Mouse (Mus musculus): ENCODE results near the gene Tspoap1. TPM values are rescaled to one million over a fixed set of nuclear protein-coding genes. Genes with fewer than 3 reads are reported as not detected.
A peak's percentile ranks its signal among the peaks of the same experiment; 100 is the strongest.

Gene Tspoap1
- polyA plus RNA-seq, 1 experiment: not detected

DNA sequence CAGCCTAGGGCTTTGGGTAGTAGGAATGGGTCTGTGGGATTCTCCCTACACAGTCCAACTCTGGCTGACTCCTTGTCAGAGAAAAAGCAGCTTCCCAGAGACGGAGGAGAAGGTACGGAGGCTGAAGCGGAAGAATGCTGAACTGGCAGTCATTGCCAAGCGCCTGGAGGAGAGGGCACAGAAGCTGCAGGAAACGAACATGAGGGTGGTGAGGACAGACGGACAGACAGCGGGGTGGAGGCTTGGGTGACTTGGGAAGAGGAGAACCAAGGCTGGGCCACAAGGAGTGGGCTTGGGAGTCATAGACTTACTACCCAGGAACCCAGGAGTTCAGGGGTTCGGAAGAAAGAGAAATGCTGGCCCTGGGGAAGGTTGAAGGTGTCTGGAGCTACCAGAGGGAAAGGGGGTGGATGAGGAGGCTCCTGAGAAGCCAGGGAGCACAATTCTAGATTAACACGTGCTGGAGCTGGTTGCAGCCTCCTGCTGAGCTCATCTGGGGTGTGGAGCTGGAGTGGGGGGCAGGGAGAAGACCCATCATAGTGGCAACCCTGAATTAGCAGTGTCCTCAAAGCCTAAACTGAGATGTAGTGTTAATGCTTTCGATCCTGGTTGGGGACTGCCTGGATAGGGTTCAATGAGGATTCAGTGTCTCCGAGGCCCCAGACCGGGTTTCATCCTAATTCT, 2.5 kb downstream of the Tspoap1 start:
- Histone ChIP-seq H3K27ac (replicated peaks; ENCODE audit: low read depth, low read length) (no peak overlapping the region), H3K4me1 (ENCODE audit: control insufficient read depth, insufficient read depth, insufficient read length, low read length) (no peaks in the 10 kb centered on the region), H3K4me3 (ENCODE audit: insufficient read depth, low read depth, low read length) (no peak overlapping the region)

DNA sequence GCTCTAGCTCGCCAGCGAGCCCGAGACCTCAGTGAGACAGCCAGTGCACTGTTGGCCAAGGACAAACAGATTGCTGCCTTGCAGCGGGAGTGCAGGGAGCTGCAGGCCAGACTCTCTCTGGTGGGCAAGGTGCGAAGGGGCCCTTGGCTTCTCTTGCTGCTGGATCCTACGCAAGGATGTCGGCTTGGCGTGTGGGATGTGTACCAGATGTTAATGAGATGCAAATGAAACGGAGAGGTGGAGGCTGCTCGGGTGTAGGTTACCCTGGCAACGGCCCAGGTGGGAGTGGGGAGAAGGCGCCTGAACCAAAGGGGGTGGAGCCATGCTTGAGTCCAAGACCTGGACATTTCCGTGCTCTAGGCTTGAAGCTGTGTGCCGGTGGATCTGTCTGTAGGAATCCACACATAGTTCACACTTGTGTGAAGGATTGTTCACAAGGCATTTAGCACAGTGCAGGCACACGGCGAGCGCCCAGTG, 3.2 kb downstream of the Tspoap1 start:
- H3K27ac ChIP-seq (replicated peaks; ENCODE audit: low read depth, low read length): no peak overlapping the region
- H3K4me1 ChIP-seq (ENCODE audit: control insufficient read depth, insufficient read depth, insufficient read length, low read length): no peaks in the 10 kb centered on the region
- no peak overlapping the region for H3K4me3 ChIP-seq (ENCODE audit: insufficient read depth, low read depth, low read length)

DNA sequence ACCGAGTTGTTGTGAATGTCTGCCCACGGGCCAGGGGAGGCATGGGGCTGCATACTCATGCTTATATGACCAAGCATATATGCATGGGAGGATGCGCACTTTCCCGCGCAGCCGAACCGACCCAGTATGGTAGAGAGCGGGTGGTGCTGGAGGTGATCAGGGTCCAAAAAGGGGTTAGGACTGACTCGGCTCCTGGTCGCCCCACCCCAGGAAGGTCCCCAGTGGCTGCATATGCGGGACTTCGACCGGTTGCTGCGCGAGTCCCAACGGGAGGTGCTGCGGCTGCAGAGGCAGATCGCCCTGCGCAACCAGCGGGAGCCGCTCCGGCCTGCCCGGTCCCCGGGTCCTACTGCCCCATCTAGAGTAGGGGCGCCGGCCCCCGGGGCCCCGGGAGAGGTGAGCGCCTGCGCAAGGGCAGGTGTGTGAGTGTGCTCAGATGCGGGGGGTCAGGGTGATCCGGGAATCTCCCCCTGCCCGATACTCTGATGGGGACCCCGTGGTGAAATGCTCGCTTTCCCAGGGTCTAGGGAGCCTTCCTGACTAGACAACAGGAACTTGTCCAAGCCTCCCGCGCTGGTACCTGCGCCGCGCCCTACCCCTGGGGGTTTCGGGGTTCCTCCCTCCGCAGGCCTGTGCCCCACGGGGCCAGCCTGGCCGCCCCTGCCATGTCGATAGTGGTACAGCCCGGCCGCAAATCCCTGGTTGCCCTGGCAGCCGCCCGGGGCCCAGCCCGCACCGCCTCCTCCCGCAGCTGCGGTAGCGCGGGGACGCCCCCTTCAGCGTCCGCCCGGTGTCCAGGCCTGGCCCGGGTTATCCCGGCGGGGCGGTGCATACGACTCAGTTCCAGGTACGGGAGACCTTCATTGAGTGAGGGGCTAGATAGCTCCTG, 3.9 kb downstream of the Tspoap1 start:
- no peak overlapping the region for H3K27ac ChIP-seq (replicated peaks; ENCODE audit: low read depth, low read length)
- no peak overlapping the region for H3K4me3 ChIP-seq (ENCODE audit: insufficient read depth, low read depth, low read length)
- no peaks in the 10 kb centered on the region for H3K4me1 ChIP-seq (ENCODE audit: control insufficient read depth, insufficient read depth, insufficient read length, low read length)

DNA sequence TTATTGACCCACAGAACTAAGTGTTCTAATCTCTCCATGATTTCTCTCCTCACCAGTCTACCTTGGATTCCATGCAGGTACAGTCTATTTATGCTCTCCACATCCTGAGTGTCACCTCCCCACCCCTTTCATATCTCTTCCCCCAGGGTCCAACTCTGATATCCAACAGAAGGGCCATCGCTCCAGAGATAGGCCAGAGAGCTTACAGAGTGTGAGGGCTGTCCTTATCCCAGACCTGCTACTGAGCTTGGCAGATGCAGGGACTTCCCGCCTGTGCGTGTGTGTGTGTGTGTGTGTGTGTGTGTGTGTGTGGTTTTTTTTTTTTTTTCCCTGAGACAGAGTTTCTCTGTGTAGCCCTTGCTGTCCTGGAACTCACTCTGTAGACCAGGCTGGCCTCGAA, 8.4 kb downstream of the Tspoap1 start:
- H3K4me1 ChIP-seq (ENCODE audit: control insufficient read depth, insufficient read depth, insufficient read length, low read length): no peaks in the 10 kb centered on the region
- no peak overlapping the region for H3K27ac ChIP-seq (replicated peaks; ENCODE audit: low read depth, low read length)
- H3K4me3 ChIP-seq (ENCODE audit: insufficient read depth, low read depth, low read length): no peak overlapping the region

DNA sequence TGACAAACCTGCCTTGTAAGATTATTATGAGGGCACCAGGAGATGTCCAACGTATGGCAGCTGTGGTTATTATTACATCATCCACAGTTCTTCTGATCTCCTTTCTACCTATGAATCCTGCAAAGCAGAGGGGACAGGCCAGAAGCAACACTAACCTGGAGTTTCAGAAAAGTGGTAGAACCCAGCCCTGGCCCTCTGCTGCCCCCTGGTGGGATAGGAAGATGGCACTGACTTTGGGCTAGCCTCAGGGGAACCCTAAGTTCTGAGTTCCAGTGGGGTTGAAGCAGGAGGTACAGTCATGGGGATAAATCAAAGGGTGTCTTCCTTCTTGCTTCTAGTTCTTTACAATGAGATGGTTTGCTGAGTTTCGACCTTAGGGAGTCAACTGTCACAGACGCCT, 10.6 kb downstream of the Tspoap1 start:
- no peak overlapping the region for H3K27ac ChIP-seq (replicated peaks; ENCODE audit: low read depth, low read length)
- H3K4me3 ChIP-seq (ENCODE audit: insufficient read depth, low read depth, low read length): no peak overlapping the region
- no peaks in the 10 kb centered on the region for H3K4me1 ChIP-seq (ENCODE audit: control insufficient read depth, insufficient read depth, insufficient read length, low read length)

DNA sequence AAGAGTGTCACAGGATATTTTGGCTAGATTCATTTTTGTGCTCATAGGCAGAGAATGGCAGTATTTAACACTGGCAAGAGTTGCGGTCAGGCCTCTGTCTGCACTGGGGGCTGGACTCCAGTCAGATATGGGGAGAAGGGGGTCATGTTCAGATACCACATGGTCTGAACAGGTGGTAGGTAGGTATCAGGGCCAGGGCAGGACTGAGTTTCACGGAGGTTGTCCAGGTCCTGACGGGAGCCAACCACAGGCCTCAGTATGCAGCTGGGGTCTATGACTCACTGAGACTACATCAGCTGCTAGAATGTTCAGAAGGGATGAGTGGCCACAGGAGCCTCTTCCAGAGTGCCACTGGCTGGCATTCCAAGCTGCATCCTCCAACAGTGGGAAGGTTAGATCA, 12.0 kb downstream of the Tspoap1 start:
- Histone ChIP-seq H3K4me1 (ENCODE audit: control insufficient read depth, insufficient read depth, insufficient read length, low read length) (no peaks in the 10 kb centered on the region), H3K4me3 (ENCODE audit: insufficient read depth, low read depth, low read length) (no peak overlapping the region), H3K27ac (replicated peaks; ENCODE audit: low read depth, low read length) (no peak overlapping the region)

DNA sequence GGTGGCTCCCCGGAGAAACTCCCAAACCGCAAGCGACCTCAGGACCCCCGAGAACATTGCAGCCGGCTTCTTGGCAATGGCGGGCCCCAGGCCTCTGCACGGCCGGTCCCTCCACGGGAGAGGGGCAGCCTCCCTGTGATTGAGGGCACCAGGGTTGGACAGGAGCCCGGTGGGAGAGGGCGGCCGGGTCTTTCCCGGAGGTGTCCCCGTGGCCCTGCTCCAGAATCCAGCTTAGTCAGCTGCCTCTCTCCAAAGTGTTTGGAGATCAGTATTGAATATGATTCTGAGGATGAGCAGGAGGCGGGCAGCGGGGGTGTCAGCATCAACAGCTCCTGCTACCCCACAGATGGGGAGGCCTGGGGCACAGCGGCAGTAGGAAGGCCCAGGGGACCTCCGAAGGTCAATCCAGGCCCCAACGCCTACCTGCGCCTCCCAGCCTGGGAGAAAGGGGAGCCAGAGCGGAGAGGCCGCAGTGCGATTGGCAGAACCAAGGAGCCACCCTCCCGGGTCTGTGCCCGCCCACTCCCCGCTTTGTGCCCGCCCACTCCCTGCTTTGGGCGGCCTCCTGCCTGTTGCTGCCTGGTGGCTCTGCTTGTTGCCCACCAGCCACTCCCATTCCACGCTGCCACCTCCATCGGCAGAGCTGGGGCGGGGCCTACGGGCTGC, 17.9 kb downstream of the Tspoap1 start:
- Histone ChIP-seq H3K4me1 (ENCODE audit: control insufficient read depth, insufficient read depth, insufficient read length, low read length) (no peaks in the 10 kb centered on the region), H3K27ac (replicated peaks; ENCODE audit: low read depth, low read length) (no peak overlapping the region), H3K4me3 (ENCODE audit: insufficient read depth, low read depth, low read length) (peak overlapping the region; percentile 6; the same call in 1 of the 2 replicates)

DNA sequence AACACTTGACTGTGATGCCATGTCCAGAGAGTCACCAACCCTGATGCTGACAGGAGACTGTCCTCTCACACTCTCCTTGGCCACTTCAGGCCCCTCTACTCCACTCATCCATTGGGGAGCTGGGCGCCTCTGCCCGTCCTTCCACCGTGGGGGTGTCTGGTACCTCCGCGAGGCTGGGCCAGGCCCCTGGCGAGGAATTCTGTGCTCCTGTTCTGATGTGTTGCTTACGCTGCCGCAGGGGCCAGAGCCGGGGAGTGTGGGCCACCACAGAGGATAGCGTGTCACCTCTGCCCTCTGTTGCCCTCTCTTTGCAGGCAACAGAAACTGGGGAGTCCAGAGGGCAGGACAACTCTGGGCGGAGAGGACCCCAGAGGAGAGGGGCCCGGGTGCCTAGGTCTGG, 18.6 kb downstream of the Tspoap1 start:
- no peak overlapping the region for H3K27ac ChIP-seq (replicated peaks; ENCODE audit: low read depth, low read length)
- no peak overlapping the region for H3K4me3 ChIP-seq (ENCODE audit: insufficient read depth, low read depth, low read length)
- H3K4me1 ChIP-seq (ENCODE audit: control insufficient read depth, insufficient read depth, insufficient read length, low read length): no peaks in the 10 kb centered on the region

DNA sequence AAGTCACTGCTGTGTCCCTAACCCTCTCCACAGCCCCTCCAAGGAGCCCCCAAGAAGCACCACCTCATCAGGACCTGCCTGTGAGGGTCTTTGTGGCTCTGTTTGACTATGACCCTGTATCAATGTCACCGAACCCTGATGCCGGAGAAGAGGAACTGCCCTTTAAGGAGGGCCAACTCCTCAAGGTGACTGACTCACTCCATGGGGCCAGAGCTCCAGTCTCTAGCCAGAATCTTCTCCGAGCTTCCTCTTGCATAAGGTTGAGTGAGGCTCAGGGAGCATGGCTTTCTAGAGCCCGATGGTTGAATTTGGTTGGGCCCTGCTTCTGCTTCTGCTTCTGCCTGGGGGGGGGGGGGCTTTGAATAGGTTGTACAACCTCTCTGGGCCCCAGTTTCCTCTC, 19.1 kb downstream of the Tspoap1 start:
- H3K4me1 ChIP-seq (ENCODE audit: control insufficient read depth, insufficient read depth, insufficient read length, low read length): no peaks in the 10 kb centered on the region
- no peak overlapping the region for H3K27ac ChIP-seq (replicated peaks; ENCODE audit: low read depth, low read length)
- H3K4me3 ChIP-seq (ENCODE audit: insufficient read depth, low read depth, low read length): no peak overlapping the region

DNA sequence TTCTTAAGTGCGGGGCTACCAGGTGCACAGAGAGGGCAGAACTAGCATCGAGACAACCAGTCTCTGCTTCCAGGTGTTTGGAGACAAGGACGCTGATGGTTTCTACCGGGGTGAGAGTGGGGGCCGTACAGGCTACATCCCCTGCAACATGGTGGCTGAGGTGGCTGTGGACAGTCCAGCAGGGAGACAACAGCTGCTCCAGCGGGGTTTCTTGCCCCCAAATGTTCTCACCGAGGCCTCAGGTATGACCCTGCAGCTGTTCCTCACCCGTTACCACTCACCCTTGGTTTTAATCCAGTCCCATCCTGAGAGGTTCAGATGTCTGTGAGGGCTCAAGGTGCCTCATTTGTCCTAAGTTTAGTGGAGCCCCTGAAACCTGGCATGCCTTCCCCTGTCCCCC, 19.8 kb downstream of the Tspoap1 start:
- H3K4me3 ChIP-seq (ENCODE audit: insufficient read depth, low read depth, low read length): no peak overlapping the region
- no peak overlapping the region for H3K27ac ChIP-seq (replicated peaks; ENCODE audit: low read depth, low read length)
- no peaks in the 10 kb centered on the region for H3K4me1 ChIP-seq (ENCODE audit: control insufficient read depth, insufficient read depth, insufficient read length, low read length)

DNA sequence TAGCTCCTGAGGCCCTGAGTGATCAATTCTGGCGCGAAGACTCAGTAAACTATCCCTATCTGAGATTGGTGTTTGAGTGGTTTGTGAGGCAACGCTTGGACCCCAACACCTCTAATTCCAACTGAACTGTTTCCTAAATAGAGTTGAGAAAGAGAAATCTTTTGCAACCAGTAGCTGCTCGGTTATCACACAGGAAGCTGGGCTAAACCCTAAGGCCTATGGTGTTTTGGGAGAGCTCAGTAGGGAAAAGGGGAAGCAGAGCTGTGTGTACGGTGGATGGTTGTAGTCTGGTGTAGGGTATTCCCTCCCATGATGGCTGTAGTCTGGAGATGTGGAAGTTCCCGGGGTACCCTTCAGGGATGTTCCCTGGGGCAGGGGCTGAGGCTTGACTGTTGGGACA, 29.7 kb downstream of the Tspoap1 start:
- H3K4me3 ChIP-seq (ENCODE audit: insufficient read depth, low read depth, low read length): no peak overlapping the region
- H3K4me1 ChIP-seq (ENCODE audit: control insufficient read depth, insufficient read depth, insufficient read length, low read length): no peaks in the 10 kb centered on the region
- no peak overlapping the region for H3K27ac ChIP-seq (replicated peaks; ENCODE audit: low read depth, low read length)

DNA sequence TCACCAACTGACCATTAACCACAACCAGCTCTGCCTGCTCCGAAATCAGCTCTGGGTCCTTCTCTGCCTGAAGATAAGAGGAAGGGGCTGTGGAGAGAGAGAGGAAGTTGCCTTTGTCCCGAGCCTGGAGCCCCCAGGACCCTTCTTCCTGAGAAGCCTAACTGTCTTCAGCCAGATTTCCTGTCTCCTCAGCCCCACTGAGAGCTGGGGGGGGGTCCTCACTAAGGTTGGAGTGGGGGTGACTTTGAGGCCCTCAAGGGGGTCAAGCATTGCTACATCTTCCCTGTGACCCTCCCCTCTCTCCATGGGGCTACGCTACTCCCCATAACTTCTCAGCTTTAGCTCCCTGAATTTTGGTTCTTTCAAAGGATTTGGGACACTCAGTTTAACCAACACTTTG, 33.1 kb downstream of the Tspoap1 start, which contains the start of gene Mpo:
Gene Mpo, plus strand, starts transcription at position 122 of the 400 bp plus-strand sequence.
- no peak within 1 kb of the TSS for H3K4me3 ChIP-seq (ENCODE audit: insufficient read depth, low read depth, low read length)

DNA sequence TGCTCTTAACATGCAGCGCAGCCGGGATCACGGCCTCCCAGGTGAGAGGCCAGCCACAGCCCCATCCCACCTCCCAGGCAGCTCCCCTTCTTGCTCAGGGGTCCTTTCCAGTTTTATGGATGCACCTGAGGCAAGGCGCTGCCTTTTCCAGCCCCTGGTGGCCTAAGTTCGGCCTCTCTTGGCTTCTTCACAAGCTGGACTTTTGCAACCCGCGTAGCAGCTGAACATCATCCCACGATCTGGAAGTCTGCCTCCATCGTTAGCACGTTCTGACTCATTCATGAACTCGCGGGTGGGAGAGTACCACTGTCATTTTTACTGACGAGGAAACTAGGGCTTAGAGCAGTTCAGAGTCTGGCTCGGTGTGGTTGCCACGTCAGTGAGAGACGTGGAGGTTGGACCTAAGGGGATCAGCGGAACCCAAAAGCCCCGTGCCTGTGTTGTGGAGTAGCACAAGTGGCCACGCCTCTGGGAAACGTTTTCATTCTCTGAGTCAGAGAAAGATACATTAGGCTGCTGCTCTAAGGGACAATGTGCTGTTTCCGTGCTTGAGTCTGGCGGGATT, 41.5 kb downstream of the Tspoap1 start:
- Histone ChIP-seq H3K4me1 (ENCODE audit: control insufficient read depth, insufficient read depth, insufficient read length, low read length) (no peaks in the 10 kb centered on the region), H3K4me3 (ENCODE audit: insufficient read depth, low read depth, low read length) (no peak overlapping the region), H3K27ac (replicated peaks; ENCODE audit: low read depth, low read length) (no peak overlapping the region)

More for the DNA sequence above, 33.1 kb downstream of the Tspoap1 start, which contains the start of gene Mpo:
- H3K4me1 ChIP-seq (ENCODE audit: control insufficient read depth, insufficient read depth, insufficient read length, low read length): no peaks in the 10 kb centered on the region
- H3K27ac ChIP-seq (replicated peaks; ENCODE audit: low read depth, low read length): no peak within 1 kb of the TSS

DNA sequence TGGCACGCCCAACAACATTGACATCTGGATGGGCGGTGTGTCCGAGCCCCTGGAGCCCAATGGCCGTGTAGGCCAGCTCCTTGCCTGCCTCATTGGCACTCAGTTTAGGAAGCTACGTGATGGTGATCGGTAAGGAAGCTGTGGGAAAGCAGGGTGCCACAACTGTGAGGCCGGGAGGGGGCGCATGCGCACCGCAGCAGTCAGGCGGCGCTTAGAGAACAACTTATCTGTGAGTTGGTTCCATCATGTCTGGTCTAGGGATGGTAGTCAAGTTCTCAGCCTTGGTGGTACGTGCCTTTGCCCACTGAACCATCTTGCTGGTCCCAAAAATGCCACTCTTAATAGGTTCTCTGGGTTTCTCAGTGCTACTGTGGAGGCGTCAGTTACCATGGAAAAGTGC, 42.3 kb downstream of the Tspoap1 start:
- Histone ChIP-seq H3K27ac (replicated peaks; ENCODE audit: low read depth, low read length) (no peak overlapping the region), H3K4me1 (ENCODE audit: control insufficient read depth, insufficient read depth, insufficient read length, low read length) (no peaks in the 10 kb centered on the region), H3K4me3 (ENCODE audit: insufficient read depth, low read depth, low read length) (no peak overlapping the region)

DNA sequence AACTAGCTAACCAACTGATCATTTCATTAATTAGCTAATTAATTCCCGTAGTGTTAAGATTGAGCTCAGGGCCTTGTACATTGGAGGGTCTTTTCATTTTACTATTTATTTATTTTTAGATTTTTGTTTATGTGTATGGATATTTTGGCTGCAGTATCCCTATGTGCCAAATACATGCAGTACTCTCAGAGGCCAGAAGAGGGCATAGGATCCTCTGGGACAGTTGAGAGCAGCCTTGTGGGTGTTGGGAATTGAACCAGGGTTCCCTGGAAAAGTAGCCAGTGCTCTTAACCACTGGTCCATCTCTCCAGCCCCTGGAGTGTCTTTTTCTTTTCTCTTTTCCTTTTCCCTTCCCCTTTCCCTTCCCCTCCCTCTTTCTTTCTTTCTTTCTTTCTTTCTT, 45.1 kb downstream of the Tspoap1 start:
- no peaks in the 10 kb centered on the region for H3K4me1 ChIP-seq (ENCODE audit: control insufficient read depth, insufficient read depth, insufficient read length, low read length)
- no peak overlapping the region for H3K4me3 ChIP-seq (ENCODE audit: insufficient read depth, low read depth, low read length)
- no peak overlapping the region for H3K27ac ChIP-seq (replicated peaks; ENCODE audit: low read depth, low read length)
